Mouse (Mus musculus) midbrain, embryonic 14.5 days (tissue): ENCODE results near the gene Aspdh. TPM values are rescaled to one million over a fixed set of nuclear protein-coding genes. Genes with fewer than 3 reads are reported as not detected.

ENCODE experiments used
- ATAC-seq: fragments of 200-750 bp; cut with Nextera tagmentation; 2 replicates; pipeline ENCODE4 v1.8.0; 2017; ENCODE audit warnings: moderate number of reproducible peaks, moderate library complexity; ENCODE audit not compliant: low FRiP score, low TSS enrichment
- DNase-seq: peaks from one replicate; pipeline ENCODE4 v3.0.0-alpha.2; 2015
- H3K27ac ChIP-seq: fragments of 300-500 bp; sonication (generic); replicated peaks from 2 replicates; pipeline ENCODE4 v1.5.1; 2014; ENCODE audit warnings: mild to moderate bottlenecking, low read depth, low read length, moderate library complexity
- H3K27me3 ChIP-seq: fragments of 300-500 bp; sonication (generic); 2 replicates; pipeline ENCODE4 v1.6.1; 2014; ENCODE audit warnings: low read length, control low read depth, mixed read lengths; ENCODE audit not compliant: control insufficient read depth, insufficient read depth
- H3K36me3 ChIP-seq: fragments of 300-500 bp; sonication (generic); 2 replicates; pipeline ENCODE4 v1.6.1; 2014; ENCODE audit warnings: low read length, control low read depth; ENCODE audit not compliant: control insufficient read depth, insufficient read depth
- H3K4me1 ChIP-seq: fragments of 300-500 bp; sonication (generic); 2 replicates; pipeline ENCODE4 v1.6.1; 2014; ENCODE audit warnings: mild to moderate bottlenecking, antibody characterized with exemption, low read length, control low read depth; ENCODE audit not compliant: control insufficient read depth, insufficient read depth
- H3K4me2 ChIP-seq: fragments of 300-500 bp; sonication (generic); 2 replicates; pipeline ENCODE4 v1.6.1; 2014; ENCODE audit warnings: mild to moderate bottlenecking, low read length, moderate library complexity
- H3K4me3 ChIP-seq: fragments of 300-500 bp; sonication (generic); replicated peaks from 2 replicates; pipeline ENCODE4 v1.5.1; 2014; ENCODE audit warnings: low read depth, low read length
- H3K9ac ChIP-seq: fragments of 300-500 bp; sonication (generic); replicated peaks from 2 replicates; pipeline ENCODE4 v1.6.1; 2014; ENCODE audit warnings: mild to moderate bottlenecking, low read length, moderate library complexity
- H3K9me3 ChIP-seq: fragments of 300-500 bp; sonication (generic); 2 replicates; pipeline ENCODE4 v1.6.1; 2016; ENCODE audit warnings: low read length, control low read depth, mixed read lengths; ENCODE audit not compliant: control insufficient read depth
- WGBS: fragments of 180-500 bp; shearing (Covaris S2); extraction: QIAGEN DNeasy Blood & Tissue Kit; methylation state at CpG from one replicate; pipeline ENCODE4 v1.1.7; 2014; 5-methylcytosine and 5-hydroxymethylcytosine counted together
- polyA plus RNA-seq: library from polyadenylated mRNA; unstranded; fragments of >200 nt; fragmentation: Nextera tagmentation; extraction: Ambion mirVana; gene quantifications from 2 replicates; pipeline ENCODE4 v1.2.1, GENCODE M21; 2014

Aspdh gene
- polyA plus RNA-seq, result 8.6 and 8.9 TPM in 2 replicates

DNA sequence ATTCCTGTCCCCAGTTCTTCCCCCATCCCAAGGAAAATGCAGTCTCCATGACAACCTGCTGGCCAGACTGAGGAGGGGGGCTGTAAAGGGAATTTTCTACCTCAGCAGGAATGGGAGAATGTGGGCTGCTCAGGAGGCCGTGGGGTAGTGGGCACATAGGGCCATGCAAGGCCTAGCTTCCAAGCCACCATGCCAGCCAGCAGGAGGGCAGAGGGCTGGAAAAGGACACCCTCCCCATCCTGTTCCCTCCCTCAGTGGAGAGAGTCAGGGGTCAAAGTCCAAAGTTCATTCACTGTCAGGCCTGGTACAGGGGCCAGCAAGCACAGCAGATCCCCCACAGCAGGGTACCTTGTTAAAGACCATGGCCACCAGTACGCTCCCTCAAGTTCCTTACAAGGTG, at the start of gene Aspdh:
TSS of gene Aspdh (plus strand) at position 281 of the 400 bp plus-strand sequence.
- no peaks in the 10 kb centered on the region for H3K9me3 ChIP-seq
- H3K4me1 ChIP-seq, result peaks cover 41% of the 10 kb centered on the region
- H3K4me3 ChIP-seq, result no peak within 1 kb of the TSS
- DNase-seq, result no peak
- peaks cover 46% of the 10 kb centered on the region for H3K36me3 ChIP-seq
- H3K27ac ChIP-seq, result peak within 1 kb of the TSS; percentile 79
- ATAC-seq, result no peak
- no peak within 1 kb of the TSS; the same call in 1 of the 2 replicates for H3K9ac ChIP-seq
- peak within 1 kb of the TSS; percentile 13; the same call in 1 of the 2 replicates for H3K4me2 ChIP-seq
- H3K27me3 ChIP-seq, result no peaks in the 10 kb centered on the region
- 30% methylated on average over 2 of the region's 2 CpGs for WGBS

DNA sequence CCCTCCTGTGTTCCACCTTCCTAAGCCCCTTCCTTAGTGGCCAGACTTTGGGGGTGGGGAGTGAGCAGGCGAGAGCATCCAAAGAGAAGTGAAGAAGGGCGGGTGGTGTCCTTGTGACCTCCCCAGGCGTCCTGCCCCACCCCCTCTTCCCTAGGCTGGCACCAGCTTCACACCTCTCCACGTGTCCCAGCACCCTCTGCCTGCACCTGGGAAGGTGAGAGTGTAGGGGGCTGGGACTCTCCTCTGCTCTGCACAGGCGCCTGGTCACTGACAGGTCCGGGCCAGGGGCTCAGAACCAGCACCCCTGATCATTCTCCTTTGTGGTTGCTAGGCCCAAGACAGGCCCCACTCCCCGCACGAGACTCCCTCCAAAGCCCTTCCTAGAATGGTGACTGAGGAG, 37.5 kb upstream of the Aspdh start:
- Histone ChIP-seq H3K27me3 (no peaks in the 10 kb centered on the region), H3K27ac (peak overlapping the region; percentile 100), H3K36me3 (no peaks in the 10 kb centered on the region), H3K9me3 (no peaks in the 10 kb centered on the region), H3K4me1 (peaks cover 31% of the 10 kb centered on the region), H3K9ac (peak overlapping the region; percentile 34; the same call in 1 of the 2 replicates), H3K4me3 (peak overlapping the region; percentile 76), H3K4me2 (peak overlapping the region; percentile 76)
- WGBS, result 9% methylated on average over 8 of the region's 8 CpGs
- no peak for ATAC-seq
- no peak for DNase-seq

DNA sequence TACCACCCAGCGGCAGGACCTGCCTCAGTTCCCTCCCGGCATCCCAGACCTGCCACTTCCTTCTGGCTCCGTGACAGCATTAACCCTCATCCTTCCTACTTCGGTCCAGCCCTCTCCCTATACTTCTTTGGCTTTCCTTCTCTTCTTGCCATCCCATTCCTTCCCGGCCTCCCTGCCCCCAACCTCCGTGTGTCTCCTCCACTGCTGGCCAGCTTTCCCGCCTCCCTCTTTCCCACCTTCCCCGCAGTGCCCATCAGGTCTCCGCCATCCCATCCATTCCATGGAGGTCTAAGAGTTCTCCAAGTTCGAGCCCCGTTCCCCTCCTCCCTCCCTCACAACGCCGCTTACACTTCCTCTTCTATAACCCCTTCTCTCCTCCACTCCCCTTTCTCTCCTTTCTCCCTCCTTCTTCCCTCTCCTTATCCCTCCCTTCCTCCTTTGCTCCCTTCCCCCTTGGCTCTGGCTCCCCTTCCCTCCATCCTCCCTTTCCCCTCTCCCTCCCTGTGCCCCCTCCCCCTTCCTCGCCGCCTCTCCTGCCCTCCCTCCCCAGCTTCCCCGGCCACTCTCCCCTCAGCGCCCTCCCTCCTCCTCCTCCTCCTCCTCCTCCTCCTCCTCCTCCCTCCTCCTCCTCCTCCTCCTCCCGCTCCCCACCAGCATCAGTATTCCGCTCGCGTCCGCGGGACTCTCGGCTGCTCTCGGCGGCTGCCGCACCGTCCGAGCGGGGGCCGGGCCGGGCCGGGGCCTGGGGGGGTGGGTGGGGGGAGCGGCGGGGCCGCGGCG, 36.8 kb upstream of the Aspdh start:
- H3K9me3 ChIP-seq, result no peaks in the 10 kb centered on the region
- H3K9ac ChIP-seq, result peak overlapping the region; percentile 99
- H3K4me1 ChIP-seq, result peaks cover 33% of the 10 kb centered on the region
- H3K4me3 ChIP-seq, result peak overlapping the region; percentile 76
- peak overlapping the region; percentile 76 for H3K4me2 ChIP-seq
- peak; percentile 68 for ATAC-seq
- H3K36me3 ChIP-seq, result no peaks in the 10 kb centered on the region
- DNase-seq, result peak; percentile 93
- no peaks in the 10 kb centered on the region for H3K27me3 ChIP-seq
- under 1% methylated on average over 25 of the region's 38 CpGs for WGBS
- peak overlapping the region; percentile 100 for H3K27ac ChIP-seq

GRCm38 (mm10) chr7:44428968-44429521, 36.1 kb upstream of the Aspdh start, which contains the start of gene Lrrc4b:
TSS of gene Lrrc4b (plus strand) at chr7:44429018.
- peaks cover 37% of the 10 kb centered on the region for H3K4me1 ChIP-seq

DNA sequence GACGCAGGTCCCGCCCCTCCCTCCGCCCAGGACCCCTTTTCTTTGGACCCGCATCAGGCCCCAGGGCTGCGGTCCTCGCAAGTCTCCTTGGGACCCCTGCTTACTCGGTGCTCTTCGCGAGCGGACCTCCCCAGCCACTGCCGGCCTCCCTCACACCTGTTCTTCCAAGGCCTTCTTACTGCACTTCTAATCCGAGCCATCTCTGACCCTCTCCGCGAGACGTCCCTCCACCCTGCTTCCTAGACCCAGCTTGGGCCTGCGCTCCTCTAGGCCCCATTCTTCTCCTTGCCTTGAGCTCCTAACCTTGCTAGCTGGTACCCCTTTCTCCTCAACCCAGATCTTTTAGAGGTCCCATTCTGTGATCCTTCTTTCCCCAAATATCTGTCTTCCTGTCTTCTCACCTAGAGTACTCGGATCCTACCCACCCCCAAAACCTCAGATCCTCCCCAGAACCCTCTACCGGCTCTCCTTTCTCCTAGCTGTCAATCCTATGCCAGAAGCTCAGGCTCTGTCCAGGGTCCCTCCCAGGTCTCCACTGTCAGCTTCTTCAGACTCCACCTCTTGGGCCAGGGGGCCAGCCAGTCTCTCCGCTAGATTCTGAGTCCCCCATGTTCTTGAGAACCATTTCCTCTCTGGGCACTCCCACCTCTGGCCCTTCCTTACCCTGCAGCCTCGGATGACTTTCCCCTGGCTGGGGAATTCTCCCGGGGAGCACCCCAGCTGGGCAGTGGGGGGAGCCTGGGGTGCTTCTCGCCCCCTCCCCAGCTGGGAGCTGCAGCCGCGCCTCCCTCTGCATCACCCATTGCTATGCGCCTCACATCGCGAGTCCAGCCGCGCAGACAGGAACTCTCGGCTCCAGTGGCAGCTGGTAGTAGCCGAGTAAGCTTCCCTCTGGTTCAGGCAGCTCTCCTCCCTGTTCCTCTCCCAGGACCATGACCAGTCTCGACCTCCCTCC, 35.4 kb upstream of the Aspdh start:
- no peaks in the 10 kb centered on the region for H3K9me3 ChIP-seq
- H3K27ac ChIP-seq, result peak overlapping the region; percentile 100
- H3K4me1 ChIP-seq, result peaks cover 37% of the 10 kb centered on the region
- H3K9ac ChIP-seq, result peak overlapping the region; percentile 99
- 0 out of 2 replicates have a peak, but pooled peaks have one; percentile 22 for ATAC-seq
- H3K27me3 ChIP-seq, result no peaks in the 10 kb centered on the region
- WGBS, result under 1% methylated on average over 32 of the region's 32 CpGs
- peak overlapping the region; percentile 76 for H3K4me2 ChIP-seq
- peak overlapping the region; percentile 76 for H3K4me3 ChIP-seq
- peak; percentile 76 for DNase-seq
- H3K36me3 ChIP-seq, result 0 out of 2 replicates have a peak, but pooled peaks cover 6% of the 10 kb centered on the region

More at GRCm38 (mm10) chr7:44428968-44429521, 36.1 kb upstream of the Aspdh start, which contains the start of gene Lrrc4b:
- peak within 1 kb of the TSS; percentile 76 for H3K4me2 ChIP-seq
- H3K9ac ChIP-seq, result peak within 1 kb of the TSS; percentile 99
- no peaks in the 10 kb centered on the region for H3K9me3 ChIP-seq
- DNase-seq (peak; percentile 96), ATAC-seq (peak; percentile 74)
- peak within 1 kb of the TSS; percentile 76 for H3K4me3 ChIP-seq
- peak within 1 kb of the TSS; percentile 100 for H3K27ac ChIP-seq
- H3K36me3 ChIP-seq, result 0 out of 2 replicates have a peak, but pooled peaks cover 4% of the 10 kb centered on the region
- H3K27me3 ChIP-seq, result no peaks in the 10 kb centered on the region
- WGBS, result under 1% methylated on average over 51 of the region's 69 CpGs

- WGBS, result 79% methylated on average over 6 of the region's 6 CpGs
- H3K36me3 ChIP-seq, result 0 out of 2 replicates have a peak, but pooled peaks cover 6% of the 10 kb centered on the region
- H3K4me1 ChIP-seq, result peaks cover 34% of the 10 kb centered on the region
- H3K9ac ChIP-seq, result no peak overlapping the region
- DNase-seq (no peak), ATAC-seq (no peak)
- H3K9me3 ChIP-seq, result no peaks in the 10 kb centered on the region
- H3K27me3 ChIP-seq, result no peaks in the 10 kb centered on the region
- no peak overlapping the region for H3K27ac ChIP-seq
- H3K4me3 ChIP-seq, result no peak overlapping the region
- no peak overlapping the region for H3K4me2 ChIP-seq
Measured at GRCm38 (mm10) chr7:44432550-44432949, 32.6 kb upstream of the Aspdh start.

DNA sequence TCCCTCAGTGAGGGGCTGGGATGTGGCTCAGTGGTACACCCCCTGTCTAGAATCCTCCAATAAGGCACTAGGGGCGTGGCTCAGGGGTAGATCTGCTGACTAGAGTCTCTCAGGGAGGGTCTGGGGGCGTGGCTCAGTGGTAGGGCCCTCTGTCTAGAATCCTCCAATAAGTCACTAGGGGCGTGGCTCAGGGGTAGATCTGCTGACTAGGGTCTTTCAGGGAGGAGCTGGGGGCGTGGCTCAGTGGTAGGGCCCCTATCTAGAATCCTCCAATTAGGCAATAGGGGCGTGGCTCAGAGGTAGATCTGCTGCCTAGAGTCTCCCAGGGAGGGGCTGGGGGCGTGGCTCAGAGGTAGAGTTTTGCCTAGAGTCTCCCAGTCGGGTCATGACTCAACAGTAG, 31.8 kb upstream of the Aspdh start:
- no peak overlapping the region for H3K4me3 ChIP-seq
- H3K27ac ChIP-seq, result 0 out of 2 replicates have a peak overlapping the region, but pooled peaks have one; percentile 26
- 0 out of 2 replicates have a peak, but pooled peaks cover 9% of the 10 kb centered on the region for H3K36me3 ChIP-seq
- WGBS, result 9% methylated on average over 7 of the region's 7 CpGs
- no peaks in the 10 kb centered on the region for H3K27me3 ChIP-seq
- no peaks in the 10 kb centered on the region for H3K9me3 ChIP-seq
- no peak overlapping the region for H3K4me2 ChIP-seq
- H3K4me1 ChIP-seq, result peaks cover 31% of the 10 kb centered on the region
- H3K9ac ChIP-seq, result no peak overlapping the region
- ATAC-seq (peak; percentile 4; the same call in 1 of the 2 replicates), DNase-seq (peak; percentile 73)

- Histone ChIP-seq H3K27me3 (no peaks in the 10 kb centered on the region), H3K9me3 (no peaks in the 10 kb centered on the region), H3K4me1 (peaks cover 31% of the 10 kb centered on the region), H3K4me3 (no peak overlapping the region), H3K9ac (no peak overlapping the region), H3K27ac (no peak overlapping the region), H3K36me3 (0 out of 2 replicates have a peak, but pooled peaks cover 9% of the 10 kb centered on the region), H3K4me2 (no peak overlapping the region)
- DNase-seq (no peak), ATAC-seq (no peak)
- 80% methylated on average over 9 of the region's 9 CpGs for WGBS
Measured at GRCm38 (mm10) chr7:44434089-44434488, 31.1 kb upstream of the Aspdh start.
